Mouse (Mus musculus) embryonic facial prominence, embryonic 15.5 days (tissue): ENCODE measurements around the gene Ninj1. TPM values are rescaled to one million over a fixed set of nuclear protein-coding genes. Genes with fewer than 3 reads are reported as not detected.

Experiments
- ATAC-seq: fragments of 200-750 bp; cut with Nextera tagmentation; 2 replicates; pipeline ENCODE4 v1.8.0; 2017; ENCODE audit warnings: low read depth, moderate TSS enrichment; ENCODE audit not compliant: insufficient number of reproducible peaks, low FRiP score, low TSS enrichment
- H3K27ac ChIP-seq: fragments of 300-500 bp; sonication (generic); replicated peaks from 2 replicates; pipeline ENCODE4 v1.5.1; 2015; ENCODE audit warnings: mild to moderate bottlenecking, inconsistent platforms
- H3K27me3 ChIP-seq: fragments of 300-500 bp; sonication (generic); 2 replicates; pipeline ENCODE4 v1.6.1; 2015; ENCODE audit warnings: inconsistent platforms
- H3K36me3 ChIP-seq: fragments of 300-500 bp; sonication (generic); 2 replicates; pipeline ENCODE4 v1.6.1; 2015; ENCODE audit warnings: mild to moderate bottlenecking, inconsistent platforms
- H3K4me1 ChIP-seq: fragments of 300-500 bp; sonication (generic); 2 replicates; pipeline ENCODE4 v1.6.1; 2015; ENCODE audit warnings: inconsistent platforms
- H3K4me2 ChIP-seq: fragments of 300-500 bp; sonication (generic); replicated peaks from 2 replicates; pipeline ENCODE4 v1.6.1; 2015; ENCODE audit warnings: mild to moderate bottlenecking, inconsistent platforms
- H3K4me3 ChIP-seq: fragments of 300-500 bp; sonication (generic); replicated peaks from 2 replicates; pipeline ENCODE4 v1.5.1; 2015; ENCODE audit warnings: mild to moderate bottlenecking, inconsistent platforms
- H3K9ac ChIP-seq: fragments of 300-500 bp; sonication (generic); 2 replicates; pipeline ENCODE4 v1.6.1; 2015; ENCODE audit warnings: inconsistent platforms
- H3K9me3 ChIP-seq: fragments of 300-500 bp; sonication (generic); replicated peaks from 2 replicates; pipeline ENCODE4 v1.6.1; 2016; ENCODE audit warnings: inconsistent platforms
- WGBS: fragments of 180-500 bp; shearing (Covaris S2); methylation state at CpG from one replicate; pipeline ENCODE4 v1.1.7; 2015; 5-methylcytosine and 5-hydroxymethylcytosine counted together
- polyA plus RNA-seq: library from polyadenylated mRNA; unstranded; fragments of >200 nt; fragmentation: Nextera tagmentation; extraction: Ambion mirVana; gene quantifications from 2 replicates; pipeline ENCODE4 v1.2.1, GENCODE M21; 2015

The Ninj1 gene
- polyA plus RNA-seq: 61.1 and 62.7 TPM in 2 replicates

GRCm38 (mm10) chr13:49187288-49188218 lies at the start of gene Ninj1:
Ninj1 (plus strand) TSS chr13:49187485.
- H3K4me3 ChIP-seq: peak within 1 kb of the TSS; percentile 85
- under 1% methylated on average over 81 of the region's 87 CpGs for WGBS
- H3K36me3 ChIP-seq: no peaks in the 10 kb centered on the region
- peak within 1 kb of the TSS; percentile 79 for H3K27ac ChIP-seq
- H3K9ac ChIP-seq: peak within 1 kb of the TSS; percentile 53
- peak within 1 kb of the TSS; percentile 97 for H3K4me2 ChIP-seq
- H3K27me3 ChIP-seq: no peaks in the 10 kb centered on the region
- no peaks in the 10 kb centered on the region for H3K9me3 ChIP-seq
- H3K4me1 ChIP-seq: peaks cover 48% of the 10 kb centered on the region
- ATAC-seq: peak; percentile 92

DNA sequence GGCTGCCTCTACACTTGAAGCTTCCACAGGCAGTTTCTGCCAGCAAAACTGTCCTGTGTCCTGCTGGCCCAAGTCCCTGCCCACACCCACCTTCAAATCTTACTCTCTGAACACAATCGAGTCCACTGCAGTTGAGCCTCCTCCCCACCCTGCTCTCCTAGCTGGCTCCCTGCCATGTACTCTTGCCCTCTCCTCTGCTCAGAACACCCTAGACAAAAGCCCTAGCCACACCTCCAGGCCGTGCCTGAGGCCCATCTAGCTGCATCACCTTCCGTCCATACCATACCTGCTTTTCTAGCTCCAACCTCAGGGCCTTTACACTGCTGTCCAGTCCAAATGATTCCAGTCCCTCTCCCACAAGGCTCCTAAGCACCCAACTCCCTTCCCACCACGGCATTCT lies 46.7 kb upstream of the Ninj1 start:
- Histone ChIP-seq H3K27me3 (peaks cover 7% of the 10 kb centered on the region), H3K9ac (no peak overlapping the region), H3K4me2 (no peak overlapping the region), H3K27ac (no peak overlapping the region), H3K9me3 (no peaks in the 10 kb centered on the region), H3K36me3 (no peaks in the 10 kb centered on the region), H3K4me1 (peaks cover 19% of the 10 kb centered on the region), H3K4me3 (no peak overlapping the region)
- 0 out of 2 replicates have a peak, but pooled peaks have one; percentile 15 for ATAC-seq
- 62% methylated on average over 4 of the region's 4 CpGs for WGBS

DNA sequence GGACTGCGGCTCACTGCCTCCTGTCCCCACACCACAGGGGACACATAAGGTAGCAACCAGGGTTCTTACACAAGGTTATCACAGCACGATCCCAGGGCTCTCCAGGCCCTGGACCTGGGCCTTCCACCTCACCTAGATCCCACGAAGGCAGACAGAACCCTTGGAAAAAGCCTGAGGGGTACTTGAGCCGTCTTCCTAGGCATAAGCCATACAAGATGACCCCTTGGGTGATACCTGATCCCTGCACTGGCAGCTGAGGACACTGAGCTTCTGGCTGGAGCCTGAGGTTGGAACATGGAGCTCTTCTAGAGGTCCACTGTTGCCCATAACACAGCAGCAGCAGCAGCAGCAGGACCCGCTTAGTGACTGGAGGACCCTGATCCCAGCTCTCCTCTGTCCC lies 44.9 kb upstream of the Ninj1 start:
- no peak overlapping the region for H3K4me2 ChIP-seq
- H3K27me3 ChIP-seq: peaks cover 21% of the 10 kb centered on the region
- 70% methylated on average over 5 of the region's 5 CpGs for WGBS
- H3K4me3 ChIP-seq: no peak overlapping the region
- no peaks in the 10 kb centered on the region for H3K36me3 ChIP-seq
- peaks cover 37% of the 10 kb centered on the region for H3K4me1 ChIP-seq
- no peak for ATAC-seq
- no peak overlapping the region for H3K9ac ChIP-seq
- no peak overlapping the region for H3K27ac ChIP-seq
- no peaks in the 10 kb centered on the region for H3K9me3 ChIP-seq

GRCm38 (mm10) chr13:49143323-49143722 lies 44.0 kb upstream of the Ninj1 start:
- no peak overlapping the region for H3K4me3 ChIP-seq
- no peaks in the 10 kb centered on the region for H3K36me3 ChIP-seq
- no peak overlapping the region for H3K9ac ChIP-seq
- no peaks in the 10 kb centered on the region for H3K9me3 ChIP-seq
- H3K27me3 ChIP-seq: peaks cover 21% of the 10 kb centered on the region
- H3K4me1 ChIP-seq: peaks cover 46% of the 10 kb centered on the region
- no peak overlapping the region for H3K27ac ChIP-seq
- no peak for ATAC-seq
- H3K4me2 ChIP-seq: no peak overlapping the region
- WGBS: 85% methylated on average over 7 of the region's 7 CpGs

DNA sequence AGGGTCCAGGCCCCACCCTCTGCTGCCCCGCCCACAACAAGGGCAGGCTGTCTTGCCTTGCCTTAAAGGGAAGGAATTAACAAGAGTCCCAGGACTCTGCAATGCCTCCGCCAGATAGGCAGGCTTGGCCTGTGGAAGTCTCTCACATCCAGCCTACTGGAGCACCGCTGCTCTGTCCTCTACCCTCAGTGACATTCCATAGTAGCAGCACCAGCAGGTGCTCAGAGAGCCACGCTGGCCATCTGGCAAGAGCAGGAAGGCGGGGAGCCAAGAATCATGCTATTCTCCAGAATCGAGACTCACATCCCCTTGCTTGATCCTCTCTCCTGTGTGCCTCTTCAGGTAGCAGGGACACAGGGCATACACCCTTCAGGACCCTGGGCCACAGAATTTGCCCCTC lies 42.8 kb upstream of the Ninj1 start:
- ATAC-seq: no peak
- no peak overlapping the region for H3K4me2 ChIP-seq
- no peak overlapping the region for H3K27ac ChIP-seq
- peaks cover 27% of the 10 kb centered on the region for H3K27me3 ChIP-seq
- H3K9me3 ChIP-seq: no peaks in the 10 kb centered on the region
- H3K36me3 ChIP-seq: no peaks in the 10 kb centered on the region
- H3K9ac ChIP-seq: no peak overlapping the region
- H3K4me1 ChIP-seq: peaks cover 46% of the 10 kb centered on the region
- WGBS: 55% methylated on average over 6 of the region's 6 CpGs
- H3K4me3 ChIP-seq: no peak overlapping the region

DNA sequence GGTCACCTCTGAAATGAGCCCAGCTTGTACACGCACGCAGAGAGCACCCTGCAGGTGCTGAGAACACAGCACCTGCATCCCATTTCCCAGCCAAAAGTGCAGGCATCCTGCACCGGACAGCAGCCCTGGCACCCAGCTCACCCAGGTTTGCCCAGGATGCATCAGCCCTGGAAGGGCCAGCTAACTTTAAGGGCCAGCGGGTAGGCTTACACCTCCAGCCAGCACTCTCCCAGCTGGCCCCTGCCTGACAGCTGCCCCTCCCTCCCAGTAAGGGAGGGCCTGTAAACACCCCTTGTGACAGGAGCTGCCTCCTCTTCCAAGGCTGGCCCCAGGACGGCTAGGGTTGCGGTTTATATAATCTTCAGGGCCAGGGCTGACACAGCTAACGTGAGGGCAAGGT lies 41.9 kb upstream of the Ninj1 start:
- Histone ChIP-seq H3K9ac (no peak overlapping the region), H3K4me3 (0 out of 2 replicates have a peak overlapping the region, but pooled peaks have one; percentile 68), H3K27ac (no peak overlapping the region), H3K4me1 (peaks cover 46% of the 10 kb centered on the region), H3K27me3 (peaks cover 34% of the 10 kb centered on the region), H3K4me2 (peak overlapping the region; percentile 99; the same call in 1 of the 2 replicates), H3K36me3 (no peaks in the 10 kb centered on the region), H3K9me3 (no peaks in the 10 kb centered on the region)
- WGBS: 60% methylated on average over 7 of the region's 7 CpGs
- ATAC-seq: no peak

- H3K4me3 ChIP-seq: peak overlapping the region; percentile 68
- H3K27ac ChIP-seq: no peak overlapping the region
- no peak for ATAC-seq
- WGBS: 24% methylated on average over 17 of the region's 17 CpGs
- no peak overlapping the region for H3K9ac ChIP-seq
- H3K4me1 ChIP-seq: peaks cover 42% of the 10 kb centered on the region
- H3K27me3 ChIP-seq: peaks cover 37% of the 10 kb centered on the region
- H3K9me3 ChIP-seq: no peaks in the 10 kb centered on the region
- peak overlapping the region; percentile 99 for H3K4me2 ChIP-seq
- H3K36me3 ChIP-seq: no peaks in the 10 kb centered on the region
Measured at GRCm38 (mm10) chr13:49146040-49146697, 41.1 kb upstream of the Ninj1 start.

DNA sequence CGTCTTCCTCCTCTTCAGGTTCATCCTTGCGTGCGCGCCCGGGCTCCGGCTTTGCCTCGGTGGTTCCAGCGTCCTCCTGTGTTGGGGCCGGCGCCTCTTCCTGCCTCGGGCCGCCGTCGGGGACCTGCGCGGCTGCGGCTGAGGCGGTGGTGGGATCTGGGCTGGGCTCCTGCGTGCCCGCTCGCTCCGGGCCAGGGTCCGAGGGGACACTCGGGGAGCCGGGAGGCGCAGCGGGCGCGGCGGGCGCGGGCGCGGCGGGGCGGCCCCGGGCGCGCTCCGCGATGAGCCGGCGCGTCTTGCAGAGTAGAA lies 40.6 kb upstream of the Ninj1 start:
- H3K27ac ChIP-seq: no peak overlapping the region
- H3K9ac ChIP-seq: peak overlapping the region; percentile 37
- H3K4me2 ChIP-seq: peak overlapping the region; percentile 99
- peaks cover 37% of the 10 kb centered on the region for H3K27me3 ChIP-seq
- ATAC-seq: no peak
- H3K36me3 ChIP-seq: no peaks in the 10 kb centered on the region
- peaks cover 42% of the 10 kb centered on the region for H3K4me1 ChIP-seq
- peak overlapping the region; percentile 68 for H3K4me3 ChIP-seq
- WGBS: under 1% methylated on average over 39 of the region's 44 CpGs
- H3K9me3 ChIP-seq: no peaks in the 10 kb centered on the region

DNA sequence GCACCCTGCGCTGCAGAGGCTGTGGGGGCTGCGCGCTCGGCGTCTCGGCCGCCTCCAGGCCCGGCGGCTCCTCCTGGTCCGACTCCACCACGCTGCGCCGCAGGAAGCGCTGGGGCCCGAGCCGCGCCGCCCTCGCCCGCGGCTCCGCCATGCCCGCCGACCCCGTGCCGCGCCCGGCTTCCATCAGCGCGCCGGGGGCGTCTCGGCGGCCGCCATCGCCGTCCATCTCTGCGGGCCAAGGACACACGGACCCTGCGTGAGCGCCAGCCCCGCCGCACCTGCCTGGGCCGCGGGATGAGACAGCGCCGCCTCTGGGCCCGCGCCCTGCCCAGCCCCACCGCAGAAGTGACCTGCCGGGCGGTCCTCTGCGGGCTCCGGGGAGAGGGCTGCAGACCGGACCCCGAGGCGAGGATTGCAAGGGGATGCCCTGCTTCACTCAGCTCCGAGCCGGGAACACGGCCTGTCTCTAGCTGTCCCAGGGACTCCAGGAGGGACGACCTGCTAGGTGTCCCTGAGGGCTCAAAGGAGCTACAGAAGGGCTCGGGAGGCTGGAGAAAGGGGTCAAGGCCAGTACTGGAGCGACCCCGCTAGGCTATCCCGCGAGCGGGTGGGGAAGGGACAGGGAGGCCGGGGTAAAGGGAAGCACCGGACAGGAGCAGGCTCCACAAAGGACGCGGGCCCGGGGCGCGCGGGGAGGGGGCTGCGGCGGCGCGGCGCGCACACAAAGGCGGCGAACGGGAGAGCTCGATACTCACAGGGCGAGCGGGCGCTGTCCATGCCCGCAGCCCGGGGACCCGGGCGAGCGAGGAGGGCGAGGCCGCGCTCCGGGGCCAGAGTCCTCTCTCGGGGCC lies 40.1 kb upstream of the Ninj1 start:
- H3K4me2 ChIP-seq: peak overlapping the region; percentile 99
- H3K27ac ChIP-seq: no peak overlapping the region; the same call in 1 of the 2 replicates
- peaks cover 37% of the 10 kb centered on the region for H3K27me3 ChIP-seq
- H3K4me1 ChIP-seq: peaks cover 42% of the 10 kb centered on the region
- H3K9me3 ChIP-seq: no peaks in the 10 kb centered on the region
- H3K4me3 ChIP-seq: peak overlapping the region; percentile 68
- WGBS: under 1% methylated on average over 90 of the region's 98 CpGs
- no peaks in the 10 kb centered on the region for H3K36me3 ChIP-seq
- H3K9ac ChIP-seq: peak overlapping the region; percentile 37
- peak; percentile 62 for ATAC-seq

DNA sequence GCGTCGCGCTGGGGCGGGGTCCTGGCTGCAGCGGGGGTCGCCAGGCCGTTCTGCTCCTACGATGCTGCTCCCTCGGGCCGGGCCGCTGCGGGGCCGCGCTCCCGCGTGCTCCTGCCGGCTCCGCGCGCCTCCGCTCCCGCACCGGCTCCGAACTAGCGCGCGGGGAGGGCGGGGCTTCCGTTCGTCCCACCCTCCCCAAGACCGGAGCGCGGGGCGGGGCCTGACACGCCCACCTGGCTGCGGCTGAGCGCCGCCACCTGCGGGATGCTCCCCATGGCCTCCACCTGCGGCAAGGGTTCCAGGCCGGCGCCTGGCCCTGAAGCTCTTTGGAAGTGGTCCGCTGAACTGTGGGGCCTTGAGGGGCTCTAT lies 39.4 kb upstream of the Ninj1 start, which contains the start of gene Wnk2:
TSS of gene Wnk2 (minus strand) at position 157 of the 369 bp plus-strand sequence.
- Histone ChIP-seq H3K36me3 (no peaks in the 10 kb centered on the region), H3K4me3 (peak within 1 kb of the TSS; percentile 68), H3K9me3 (no peaks in the 10 kb centered on the region), H3K27me3 (peaks cover 37% of the 10 kb centered on the region), H3K27ac (no peak within 1 kb of the TSS; the same call in 1 of the 2 replicates), H3K4me1 (peaks cover 42% of the 10 kb centered on the region), H3K9ac (peak within 1 kb of the TSS; percentile 37), H3K4me2 (peak within 1 kb of the TSS; percentile 99)
- ATAC-seq: peak; percentile 69
- under 1% methylated on average over 38 of the region's 43 CpGs for whole genome bisulfite sequencing

GRCm38 (mm10) chr13:49148687-49149086 lies 38.6 kb upstream of the Ninj1 start:
- Histone ChIP-seq H3K4me2 (no peak overlapping the region), H3K27ac (no peak overlapping the region), H3K27me3 (peaks cover 37% of the 10 kb centered on the region), H3K36me3 (no peaks in the 10 kb centered on the region), H3K4me3 (no peak overlapping the region), H3K9me3 (no peaks in the 10 kb centered on the region), H3K4me1 (peaks cover 41% of the 10 kb centered on the region), H3K9ac (no peak overlapping the region)
- 78% methylated on average over 4 of the region's 4 CpGs for WGBS
- ATAC-seq: no peak
